Mouse (Mus musculus) heart, adult 9 months (tissue): ENCODE results near the gene Cald1.

Experiments
- DNase-seq, 2 experiments: peaks; one replicate each; pipeline ENCODE4 v3.0.0; 2022; ENCODE audit warnings: low spot score in 2 of 2

The Cald1 gene

DNA sequence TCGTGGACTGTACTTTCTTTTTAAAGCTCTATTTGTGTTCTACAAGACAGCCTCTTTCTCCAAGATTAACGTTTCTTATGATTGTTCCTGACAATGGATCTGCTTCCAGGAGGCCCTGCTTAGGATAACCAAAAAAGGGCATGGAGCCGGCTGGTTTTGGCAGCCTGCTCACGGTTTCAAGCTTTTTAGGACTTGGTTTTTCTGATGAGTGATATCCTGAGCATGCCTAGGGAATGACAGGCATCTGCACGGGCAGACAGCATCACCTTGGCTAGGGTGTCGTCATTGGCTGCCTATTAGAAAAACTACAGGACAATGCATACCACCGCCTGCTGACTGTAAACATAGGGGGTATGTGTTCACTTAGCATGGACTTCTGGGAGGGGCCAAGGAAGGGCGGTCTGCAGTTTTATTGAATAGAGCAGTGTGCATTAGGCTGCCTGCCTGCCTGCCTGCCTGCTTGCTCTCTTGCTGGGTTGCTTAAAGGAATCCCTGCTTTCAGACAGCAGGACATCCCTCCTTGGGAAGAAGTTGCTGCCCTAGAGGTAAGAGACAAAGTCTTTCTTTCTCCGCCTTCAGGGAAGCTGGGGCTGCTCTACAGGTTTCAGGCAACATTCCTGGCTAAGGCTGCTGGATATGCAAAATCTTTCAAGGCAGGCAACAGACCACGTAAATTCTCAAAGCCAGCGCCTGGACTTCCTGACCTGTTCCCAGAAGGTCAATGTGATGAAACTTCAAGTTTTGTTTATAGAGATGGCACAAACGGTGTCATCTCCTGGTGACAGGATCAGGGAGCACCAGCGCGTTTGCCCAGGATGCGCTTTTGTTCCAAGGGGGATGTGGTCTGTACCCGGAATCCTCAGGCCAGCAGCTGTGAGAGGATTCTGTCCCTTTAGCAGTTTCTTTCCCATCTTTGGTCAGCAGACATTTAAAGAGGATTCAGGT, at the start of gene Cald1:
TSS of gene Cald1 (plus strand) at position 380 of the 945 bp plus-strand sequence.
- DNase-seq: peak; percentile 71 to 74

DNA sequence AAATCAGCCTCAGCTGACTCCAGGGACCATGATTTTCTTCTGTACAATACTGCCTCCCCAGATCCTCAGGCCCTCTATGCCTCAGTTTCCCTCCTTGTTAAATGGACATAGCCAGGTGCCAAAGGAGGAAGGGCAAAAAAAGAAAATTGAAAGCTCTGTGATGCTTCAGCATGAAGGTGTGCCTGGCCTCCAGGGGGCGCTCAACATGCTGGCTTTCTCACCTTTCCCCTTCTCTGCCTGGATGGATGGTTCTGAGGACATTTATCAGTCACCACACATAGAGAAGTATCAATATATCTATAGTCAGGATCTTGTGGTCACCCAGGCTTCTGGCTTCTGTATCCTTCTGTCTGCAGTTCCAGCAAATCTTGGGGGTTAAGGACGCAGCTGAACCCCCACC, 49.3 kb upstream of the Cald1 start:
- DNase-seq: peak in 1 of 2 experiments; percentile 40

DNA sequence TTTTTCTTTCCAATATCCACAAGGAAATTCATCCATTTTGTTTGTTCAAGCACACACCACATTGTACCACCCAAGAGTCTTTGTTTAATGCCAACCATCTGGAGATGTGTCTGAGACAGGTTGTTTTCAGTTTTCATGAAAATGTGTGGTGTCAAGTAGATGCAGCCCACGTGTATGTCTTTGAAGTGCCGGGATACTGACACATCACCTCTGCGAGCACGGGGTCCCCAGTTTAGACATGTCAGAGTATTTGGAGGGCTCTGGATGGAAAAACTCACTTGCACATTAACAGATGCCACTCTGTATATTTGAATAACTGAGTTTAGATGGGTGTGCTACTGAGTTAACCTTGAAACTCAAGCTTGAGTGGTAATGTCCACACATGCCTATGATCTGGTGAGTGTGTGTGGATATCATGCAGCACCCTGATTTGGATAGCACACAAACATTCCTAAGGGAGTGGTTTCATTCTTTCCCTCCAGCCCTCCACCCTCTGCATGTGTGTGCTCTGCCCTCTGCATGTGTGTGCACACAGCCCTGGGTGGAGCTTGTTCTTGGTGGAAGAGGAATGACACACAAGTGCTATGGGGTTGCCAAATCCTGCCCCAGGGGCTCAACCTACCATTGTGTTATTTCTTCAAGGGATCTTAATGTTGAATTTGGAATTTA, 45.7 kb upstream of the Cald1 start:
- DNase-seq: no peak

DNA sequence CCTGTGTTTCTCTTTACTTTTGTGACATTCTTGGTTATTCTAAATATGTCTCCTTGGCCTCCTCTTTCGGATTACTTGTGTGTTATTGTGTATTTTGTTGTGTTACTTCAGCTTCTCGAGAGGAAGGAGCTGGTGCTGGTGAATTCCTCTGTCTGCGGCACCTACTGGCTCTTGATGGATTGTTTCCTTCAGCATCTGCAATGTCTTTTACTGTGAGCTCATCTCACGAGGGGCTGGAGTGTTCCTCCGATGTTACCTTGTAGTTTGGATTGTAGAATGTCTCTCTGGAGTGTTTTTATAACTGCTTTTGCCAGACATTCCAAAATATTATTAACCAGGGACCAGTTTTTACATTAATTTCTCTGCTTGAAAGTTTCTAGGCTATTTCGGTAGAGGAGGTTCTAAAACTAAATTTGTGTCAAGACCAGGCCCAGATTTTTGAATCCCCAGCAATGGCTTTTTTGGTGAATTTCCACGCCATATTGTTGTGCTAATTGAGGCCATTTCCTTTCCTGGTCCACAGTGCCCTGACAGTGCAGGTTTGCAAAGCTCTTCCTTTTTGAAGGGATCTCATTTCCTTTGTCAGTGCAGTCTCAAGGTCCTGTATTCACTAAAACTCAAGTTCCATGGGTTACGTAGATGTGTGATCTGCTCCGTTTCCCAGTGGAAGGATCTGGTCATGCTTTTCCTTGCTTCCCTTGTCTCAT, 43.9 kb upstream of the Cald1 start:
- DNase-seq: no peak

DNA sequence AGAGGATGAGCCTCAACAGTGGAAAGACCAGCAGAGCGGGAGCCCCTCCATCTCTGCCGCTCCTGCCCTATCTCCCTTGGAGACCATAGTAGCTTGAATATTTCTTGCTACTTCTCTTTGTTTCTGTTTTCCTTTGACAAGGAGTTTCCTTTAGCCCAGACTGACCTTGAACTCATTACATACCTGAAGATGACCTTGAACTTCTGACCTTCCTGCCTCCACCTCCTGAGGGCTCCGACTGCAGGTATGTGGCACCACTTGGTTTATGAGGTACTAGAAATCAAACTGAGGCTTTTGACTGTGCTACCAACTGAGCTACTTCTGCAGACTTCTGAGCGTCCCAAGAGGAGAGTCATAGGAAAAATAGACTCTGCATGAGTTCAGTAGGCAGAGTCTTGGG, 38.8 kb upstream of the Cald1 start:
- DNase-seq: no peak

DNA sequence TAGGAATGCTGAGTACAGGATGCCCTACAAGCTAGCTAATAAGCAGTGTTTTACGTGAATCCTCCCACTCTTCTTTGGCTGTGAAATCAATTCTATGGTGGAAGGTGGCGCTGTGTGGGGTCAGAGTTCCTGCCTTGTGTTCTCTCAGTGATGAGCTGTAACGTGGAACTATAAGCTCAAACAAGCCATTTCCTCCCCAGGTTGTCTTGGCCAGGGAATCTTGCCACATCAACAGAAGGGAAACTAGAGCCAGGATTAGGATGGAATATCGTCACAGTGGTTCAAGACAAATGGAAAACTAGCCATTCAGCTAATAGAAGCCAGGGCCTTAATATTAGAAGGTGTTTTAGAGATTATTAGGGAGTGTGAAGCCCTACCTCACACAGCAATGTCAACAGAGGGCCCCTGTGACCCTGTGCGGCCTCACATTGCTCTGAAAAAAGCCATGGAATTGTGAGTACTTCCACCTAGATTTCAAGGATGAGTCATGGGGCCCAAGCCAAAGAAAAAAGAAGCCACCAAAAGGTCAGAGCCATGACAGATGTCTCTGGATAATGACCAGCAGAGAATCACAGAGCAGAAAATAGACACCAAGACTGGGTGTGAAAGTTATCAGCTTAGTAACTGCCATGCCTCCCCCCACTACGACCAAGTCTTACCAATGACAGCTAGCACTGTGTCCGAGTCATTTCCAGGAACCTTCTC, 33.0 kb upstream of the Cald1 start:
- no peak for DNase-seq

DNA sequence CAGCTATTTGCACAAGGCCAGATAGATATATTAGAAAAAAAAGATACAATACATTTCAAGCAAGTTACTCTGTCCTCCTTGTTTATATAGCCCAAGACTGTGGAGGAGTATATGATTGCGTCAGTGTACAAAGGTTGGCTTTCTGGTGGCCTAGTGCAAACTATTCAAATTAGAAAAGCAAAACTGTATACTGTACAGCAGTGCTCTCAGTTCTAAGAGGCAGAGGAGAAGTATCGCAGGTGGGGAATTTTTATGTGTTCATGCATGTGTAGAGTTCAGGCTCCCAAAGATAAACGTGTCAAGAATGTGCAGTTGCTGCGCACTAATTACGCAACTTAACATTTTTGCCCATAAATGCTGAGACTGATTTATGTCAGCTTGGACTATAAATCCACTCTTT, 31.0 kb upstream of the Cald1 start:
- DNase-seq: no peak

DNA sequence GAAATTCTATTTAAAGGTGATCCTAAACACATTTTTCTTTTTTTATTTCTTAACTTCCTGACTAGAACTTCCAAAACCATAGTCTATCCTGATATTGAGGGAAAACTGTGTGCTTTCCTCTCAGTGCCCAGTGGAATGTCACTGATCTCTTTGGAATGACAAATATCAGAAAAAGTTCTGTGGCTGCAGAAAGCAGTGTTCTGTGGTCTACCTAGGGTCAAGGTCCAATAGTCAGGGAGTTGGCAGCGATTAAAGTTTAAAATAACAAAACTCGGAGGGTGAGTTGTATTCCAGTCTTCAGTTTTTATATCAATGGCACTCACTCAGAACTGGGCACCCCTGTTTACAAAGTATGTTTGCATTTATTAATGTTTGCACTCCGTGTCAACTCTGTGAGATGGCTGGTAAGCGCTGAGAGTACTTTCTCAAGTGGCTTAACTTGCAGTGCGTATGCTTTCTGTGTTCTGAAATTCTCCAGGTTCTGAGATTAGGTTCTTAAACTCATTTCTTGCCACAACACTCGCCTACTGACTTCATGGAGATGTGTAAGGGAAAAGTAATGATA, 18.7 kb upstream of the Cald1 start:
- DNase-seq: no peak

DNA sequence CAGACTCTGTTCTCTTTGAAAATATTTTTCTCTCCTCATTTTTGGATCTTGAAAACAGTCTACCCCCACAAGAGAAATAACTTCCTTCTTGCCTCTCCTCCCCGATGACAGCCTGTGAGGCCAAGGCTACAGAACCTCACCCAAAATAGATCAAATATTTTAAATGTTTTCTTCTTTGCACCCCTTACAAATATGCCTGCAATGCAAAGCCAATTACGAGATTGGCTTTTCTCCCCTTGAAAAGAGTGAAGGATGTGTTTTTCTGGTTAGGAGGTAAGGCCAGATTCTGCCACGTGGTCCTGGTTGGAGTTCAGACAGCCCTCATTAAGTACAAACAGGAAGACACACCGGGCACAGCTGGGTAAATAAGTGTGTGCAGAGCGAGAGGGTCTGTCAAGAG, 14.9 kb upstream of the Cald1 start:
- DNase-seq: no peak

DNA sequence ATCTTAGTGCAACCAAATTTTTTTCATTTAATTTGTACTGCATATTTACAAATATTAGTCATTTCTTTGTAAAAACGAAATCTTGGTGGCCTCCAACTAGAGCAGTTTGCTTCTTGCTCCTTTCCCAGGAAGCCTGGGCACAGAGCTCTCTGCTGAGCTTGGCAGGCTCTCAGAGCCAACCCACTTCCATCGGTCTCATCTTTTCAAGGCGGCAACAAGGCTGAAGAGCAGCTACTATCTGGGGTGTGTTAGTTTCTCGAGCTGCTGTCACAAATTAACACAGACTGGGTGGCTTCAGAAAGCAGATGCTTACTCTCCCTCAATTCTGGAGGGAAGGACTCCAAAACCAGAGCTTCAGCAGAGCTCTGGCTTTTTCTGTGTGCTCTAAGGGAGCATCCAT, 10.2 kb upstream of the Cald1 start:
- DNase-seq: no peak

DNA sequence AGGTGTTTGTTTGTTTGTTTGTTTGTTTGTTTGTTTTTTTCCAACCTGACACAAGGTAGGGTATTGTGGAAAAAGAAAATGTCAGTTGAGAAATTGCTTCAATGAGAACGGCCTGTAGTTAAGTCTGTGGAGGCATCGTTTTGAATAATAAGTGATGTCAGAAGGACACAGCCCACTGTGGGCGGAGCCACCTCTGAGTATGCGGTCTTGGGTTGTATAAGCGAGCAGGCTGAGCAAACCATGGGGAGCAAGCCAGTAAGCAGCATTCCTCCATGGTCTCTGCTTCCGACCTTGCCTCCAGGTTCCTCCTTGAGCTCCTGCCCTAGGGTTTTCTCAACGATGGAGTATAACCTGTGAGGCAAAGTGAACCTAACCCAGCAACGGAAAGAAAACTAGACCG, 7.6 kb upstream of the Cald1 start:
- DNase-seq: no peak

DNA sequence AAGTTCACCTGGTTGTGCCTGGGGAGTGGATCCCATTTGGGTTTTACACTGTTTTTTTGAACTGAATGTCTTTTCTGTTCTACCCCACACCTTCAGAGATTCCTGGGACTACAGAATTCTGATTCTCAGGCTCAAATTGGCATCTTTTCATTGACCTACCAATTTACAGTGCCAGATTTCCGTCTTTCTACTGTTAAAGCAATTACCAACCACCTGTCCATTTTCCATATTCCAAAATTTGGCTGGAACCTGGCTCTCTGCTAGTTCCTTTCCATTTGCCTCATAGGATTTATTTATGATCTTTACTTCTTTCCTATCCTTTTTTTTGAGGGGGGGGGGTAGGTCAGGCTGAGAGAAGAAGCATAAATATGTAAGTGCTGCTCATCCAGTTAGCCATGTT, 4.9 kb upstream of the Cald1 start:
- no peak for DNase-seq

DNA sequence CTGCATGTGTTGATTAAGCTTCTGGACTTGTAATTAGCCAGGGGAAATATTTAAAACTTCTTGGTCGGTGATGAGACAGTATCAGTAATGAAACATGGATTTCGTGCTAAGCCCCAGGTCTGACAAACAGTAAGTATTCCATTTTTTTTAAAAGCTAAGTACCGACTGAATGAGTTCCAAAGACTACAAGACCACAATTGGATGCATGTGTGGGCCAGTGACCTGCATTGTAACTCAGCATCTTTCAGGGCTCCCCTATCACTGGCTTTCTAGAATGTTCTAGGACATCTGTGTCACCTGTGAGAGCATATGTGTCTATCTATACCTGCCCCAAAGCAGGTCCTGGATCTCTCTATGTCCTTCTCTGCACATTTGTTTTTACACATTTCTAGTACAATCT, 984 bp upstream of the Cald1 start:
- DNase-seq: no peak

DNA sequence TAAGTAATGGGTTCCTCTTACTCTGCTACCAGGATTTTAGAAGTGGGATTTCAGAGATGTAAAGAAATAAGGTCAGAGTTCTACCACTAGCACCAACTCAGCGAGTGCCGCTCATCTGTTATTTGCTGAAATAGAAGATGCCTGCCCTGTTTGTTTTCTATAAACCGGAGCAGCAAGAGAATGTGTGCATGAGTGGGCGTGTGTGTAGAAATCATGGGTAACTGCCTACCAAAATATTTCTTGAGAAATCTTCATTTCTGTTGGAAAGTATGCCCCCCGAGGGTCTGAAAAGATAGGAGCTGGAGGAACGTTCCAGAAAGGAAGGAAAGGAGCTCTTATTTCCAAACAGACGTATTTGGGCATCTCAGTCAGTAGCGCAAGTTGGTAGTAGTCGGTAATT, 871 bp downstream of the Cald1 start:
- DNase-seq: no peak

DNA sequence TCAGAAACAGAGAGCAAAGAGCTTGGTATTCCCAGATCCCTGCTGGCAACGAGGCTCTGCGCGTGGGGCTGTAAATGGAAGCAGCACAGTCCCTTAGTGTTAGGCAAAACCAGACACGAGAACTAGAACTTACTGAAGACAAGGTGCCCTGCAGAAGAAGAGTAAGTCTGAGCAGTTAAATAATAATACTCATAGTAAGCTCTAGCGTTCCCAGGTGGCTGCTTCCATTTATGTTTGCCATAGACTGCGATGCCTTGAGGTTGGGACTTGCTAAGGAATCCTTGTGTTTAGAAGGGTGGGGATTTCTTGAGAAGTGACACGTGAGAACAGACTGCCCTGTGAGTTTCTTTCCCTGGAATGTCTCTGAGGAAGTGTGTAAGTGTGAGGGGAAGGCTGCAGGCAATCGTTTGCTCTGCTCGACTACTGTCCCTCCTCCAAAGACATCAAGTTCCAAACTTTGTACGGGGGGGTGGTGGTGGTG, 1.4 kb downstream of the Cald1 start:
- DNase-seq: no peak

DNA sequence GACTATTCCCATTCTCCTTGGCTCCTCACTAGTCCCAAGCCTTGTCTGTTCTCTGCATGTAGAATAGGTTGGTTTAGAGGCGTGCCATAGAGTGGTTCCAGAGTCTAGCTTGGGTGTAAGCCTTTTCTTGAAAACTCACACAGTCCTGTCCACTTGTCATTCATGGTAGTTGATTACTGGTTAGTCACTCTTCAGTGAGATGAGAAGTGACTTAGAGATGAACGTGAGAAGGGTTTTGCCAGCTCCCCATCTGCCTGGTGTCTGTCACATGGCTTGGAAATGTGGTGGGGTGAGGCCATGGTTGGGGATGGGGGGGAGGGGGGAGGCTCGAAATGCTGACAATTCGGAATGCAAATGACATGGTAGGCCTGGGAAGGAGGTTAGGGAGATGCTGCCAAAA, 2.5 kb downstream of the Cald1 start:
- no peak for DNase-seq

DNA sequence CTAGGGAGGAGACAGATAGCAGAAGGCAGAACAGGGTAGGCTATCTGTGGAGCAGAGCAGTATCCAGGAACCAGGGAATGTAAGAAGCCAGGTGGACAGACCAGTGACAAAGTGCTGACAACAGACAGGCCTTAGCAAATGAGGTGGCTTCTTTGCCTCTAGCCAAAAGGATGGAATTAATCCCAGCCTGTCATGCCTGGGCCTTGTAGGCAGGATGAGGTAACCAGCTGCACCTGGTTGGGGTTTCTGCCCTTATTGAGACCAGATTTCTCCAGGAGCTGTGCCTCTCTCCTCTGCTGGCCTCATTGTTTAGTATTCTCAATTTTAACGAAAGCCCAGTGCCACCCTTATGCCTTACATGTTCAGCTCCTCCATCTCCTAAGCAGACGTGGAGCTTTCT, 3.8 kb downstream of the Cald1 start:
- no peak for DNase-seq

DNA sequence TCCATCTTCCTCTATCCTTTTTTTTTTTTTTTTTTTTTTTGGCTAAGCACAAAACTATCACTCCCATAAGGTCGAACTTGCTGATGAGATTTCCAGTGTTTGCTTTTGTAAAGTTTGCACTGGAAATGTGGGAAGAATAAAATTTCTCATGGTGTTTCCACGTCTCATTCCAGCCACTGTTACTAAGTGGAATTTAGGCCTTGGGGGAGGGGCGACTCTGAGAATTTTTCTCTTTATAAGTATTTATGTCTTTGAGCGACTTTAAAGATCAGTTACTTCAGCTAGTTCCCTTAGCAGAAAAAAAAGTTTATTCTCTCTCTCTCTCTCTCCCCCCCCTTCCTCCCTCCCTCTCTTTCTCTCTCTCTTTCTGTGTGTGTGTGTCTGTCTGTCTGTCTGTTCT, 8.1 kb downstream of the Cald1 start:
- DNase-seq: no peak

DNA sequence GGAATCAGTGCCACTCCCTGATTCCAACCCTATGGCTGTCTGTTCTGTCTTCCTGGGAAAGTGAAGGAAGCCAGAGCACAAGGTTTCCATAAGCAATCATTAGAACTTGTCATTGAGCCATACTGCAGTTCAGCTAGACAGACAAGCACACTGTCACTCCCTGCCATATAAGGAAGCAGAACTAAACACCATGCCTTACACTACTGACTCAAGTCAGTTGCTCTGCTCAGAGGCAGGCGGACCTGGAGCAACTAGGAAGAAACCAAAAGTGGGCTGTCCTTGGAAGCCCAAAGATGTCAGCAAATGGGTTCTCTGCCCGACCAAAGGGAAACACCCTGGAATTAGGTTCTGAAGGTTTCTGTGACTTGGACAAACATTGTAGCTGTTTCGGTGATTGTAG, 10.3 kb downstream of the Cald1 start:
- DNase-seq: no peak

DNA sequence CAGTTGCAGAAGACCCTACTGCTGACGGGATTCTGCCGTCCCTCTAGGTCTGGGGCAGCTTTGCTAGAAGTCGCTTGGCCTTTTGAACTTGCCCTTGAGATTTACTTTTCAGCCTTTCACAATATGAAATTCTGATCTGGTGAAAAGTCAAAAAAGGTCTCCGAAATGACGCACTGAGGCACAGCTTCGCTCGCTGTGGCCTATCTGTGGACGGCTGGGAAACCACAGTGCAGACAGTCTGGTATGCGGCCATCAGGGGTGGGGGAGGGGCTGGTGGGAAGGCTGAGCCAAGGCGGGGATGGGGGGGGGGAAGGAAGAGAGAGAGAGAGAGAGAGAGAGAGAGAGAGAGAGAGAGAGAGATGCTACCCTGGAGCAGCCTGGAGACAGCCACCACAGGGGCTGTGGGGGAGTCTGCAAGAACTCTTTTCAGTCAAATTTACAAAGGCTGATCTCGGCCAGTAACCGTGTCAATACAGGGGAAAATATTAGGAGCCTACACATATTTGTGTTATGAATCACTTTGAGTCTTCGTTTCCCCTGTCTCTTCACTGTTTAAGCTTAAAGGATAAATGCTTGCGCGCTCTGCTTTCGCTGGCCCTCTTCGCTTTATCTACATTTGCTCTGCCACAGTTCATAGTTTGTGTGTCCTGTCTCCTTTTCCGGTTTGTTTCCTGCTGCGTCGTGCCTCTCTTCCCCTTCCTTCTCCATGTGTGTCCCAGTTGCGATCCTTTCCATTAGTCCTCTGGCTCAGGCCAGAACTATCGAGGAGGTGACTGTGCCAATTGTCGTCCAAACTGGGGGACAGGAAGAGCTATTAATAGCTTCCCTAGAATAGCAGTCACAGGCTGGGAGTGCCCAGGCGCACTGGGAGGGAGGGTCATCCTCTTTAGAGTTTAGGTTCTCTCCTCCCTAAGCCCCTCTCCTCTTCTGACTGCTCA, 11.9 kb downstream of the Cald1 start:
- peak; percentile 85 to 92 for DNase-seq
